Mouse (Mus musculus) induced T-regulatory cell, adult 2 months (primary cell): ENCODE data around the gene Disp1.

Source experiments
- DNase-seq: peaks from one replicate; pipeline ENCODE4 v3.0.0-alpha.2; 2012; ENCODE audit warnings: low read depth

Disp1 gene

GRCm38 (mm10) chr1:183220796-183221718 is at the start of gene Disp1:
Disp1 (minus strand) TSS chr1:183221522.
- DNase-seq: peak; percentile 89

- no peak for DNase-seq
These were observed 46.3 kb upstream of the Disp1 start for GRCm38 (mm10) chr1:183267666-183268065.

GRCm38 (mm10) chr1:183265921-183266467 is 44.7 kb upstream of the Disp1 start:
- peak; percentile 59 for DNase-seq

- no peak for DNase-seq
These were observed 43.1 kb upstream of the Disp1 start for GRCm38 (mm10) chr1:183264145-183265008.

- no peak for DNase-seq
These were observed 31.3 kb upstream of the Disp1 start for GRCm38 (mm10) chr1:183252574-183252973.

- DNase-seq: no peak
These were observed 30.5 kb upstream of the Disp1 start for GRCm38 (mm10) chr1:183251818-183252217.

GRCm38 (mm10) chr1:183250612-183251011 is 29.3 kb upstream of the Disp1 start:
- no peak for DNase-seq

- no peak for DNase-seq
These were observed 26.8 kb upstream of the Disp1 start for GRCm38 (mm10) chr1:183248144-183248543.

- peak; percentile 27 for DNase-seq
These were observed 22.0 kb upstream of the Disp1 start for GRCm38 (mm10) chr1:183243293-183243692.

GRCm38 (mm10) chr1:183237901-183238300 is 16.6 kb upstream of the Disp1 start:
- peak; percentile 81 for DNase-seq

GRCm38 (mm10) chr1:183236460-183236859 is 15.1 kb upstream of the Disp1 start:
- DNase-seq: no peak

GRCm38 (mm10) chr1:183233679-183234174 is 12.4 kb upstream of the Disp1 start:
- no peak for DNase-seq

GRCm38 (mm10) chr1:183232985-183233678 is 11.8 kb upstream of the Disp1 start:
- no peak for DNase-seq

GRCm38 (mm10) chr1:183227469-183227868 is 6.1 kb upstream of the Disp1 start:
- DNase-seq: no peak

GRCm38 (mm10) chr1:183219021-183219420 is 2.3 kb downstream of the Disp1 start:
- no peak for DNase-seq

GRCm38 (mm10) chr1:183216691-183217090 is 4.6 kb downstream of the Disp1 start:
- DNase-seq: no peak

GRCm38 (mm10) chr1:183215706-183216105 is 5.6 kb downstream of the Disp1 start:
- DNase-seq: no peak

GRCm38 (mm10) chr1:183213850-183214249 is 7.5 kb downstream of the Disp1 start:
- DNase-seq: no peak

- no peak for DNase-seq
These were observed 8.5 kb downstream of the Disp1 start for GRCm38 (mm10) chr1:183212757-183213211.

- no peak for DNase-seq
These were observed 11.2 kb downstream of the Disp1 start for GRCm38 (mm10) chr1:183210115-183210514.

GRCm38 (mm10) chr1:183207623-183208022 is 13.7 kb downstream of the Disp1 start:
- no peak for DNase-seq
